In the genomic region with DNA sequence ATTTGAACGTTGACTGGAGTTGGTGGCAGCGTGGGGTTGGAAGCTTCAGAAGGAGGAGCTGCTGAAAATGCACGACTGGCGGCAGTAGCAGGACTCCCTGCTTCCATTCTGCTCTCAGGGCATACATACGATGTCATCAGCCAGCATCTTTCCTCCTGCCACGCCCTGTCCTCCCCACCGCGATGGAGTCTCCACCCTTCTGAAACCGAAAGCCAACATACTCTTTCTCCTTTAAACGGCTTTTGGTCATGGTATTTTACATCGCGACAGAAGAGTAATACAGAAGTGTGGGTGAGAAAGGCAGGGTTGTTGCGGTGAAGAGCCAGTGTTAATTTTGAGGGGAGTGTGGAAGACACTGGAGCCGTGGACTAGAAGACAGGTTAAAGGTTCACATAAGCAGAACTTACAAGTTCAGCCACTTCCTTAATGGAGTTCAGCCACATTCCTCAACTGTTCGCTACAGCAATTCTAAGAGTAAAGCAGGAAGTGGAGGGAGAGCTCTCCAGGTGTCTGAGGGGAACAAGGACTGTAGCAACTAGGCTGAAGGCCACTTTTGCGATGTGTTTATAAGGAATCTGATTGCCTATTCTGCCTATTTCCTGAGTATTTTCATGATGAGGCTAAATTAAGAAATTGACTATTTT, we compare ENCODE assay signal across 8 mouse cellular contexts. TPM values are rescaled to one million over a fixed set of nuclear protein-coding genes. Genes with fewer than 3 reads are reported as not detected.
DNase-seq lines count a peak whose midpoint lies in the region; ATAC-seq and TF ChIP-seq lines count a peak whose summit lies in the region.

No protein-coding gene starts in this region.

- peak overlapping the region; percentile 44 for H3K4me3 ChIP-seq in layer of hippocampus, adult 2 months
- peak overlapping the region; percentile 47 for H3K4me3 ChIP-seq in heart, embryonic 10.5 days
- H3K4me3 ChIP-seq in limb, embryonic 12.5 days (replicated peaks) = peak overlapping the region; percentile 20
- no peak overlapping the region for H3K4me3 ChIP-seq in midbrain, embryonic 14.5 days (replicated peaks; ENCODE audit: low read depth, low read length)

- DNase-seq in layer of hippocampus, adult 2 months (ENCODE audit: low spot score in 2 of 2) = no peak
- DNase-seq in layer of hippocampus, adult 9-10 months (ENCODE audit: low spot score) = no peak
- DNase-seq in ZHBTc4 (ENCODE audit: low read depth, low spot score) = peak; percentile 66
- no peak for DNase-seq in heart, embryonic 10.5 days (ENCODE audit: low spot score)
- peak; percentile 4 for DNase-seq in midbrain, embryonic 14.5 days
- DNase-seq in thymus, adult 18-20 months = peak; percentile 9 to 10
- no peak for DNase-seq in ovary, postnatal 10 days (ENCODE audit: low spot score)

- peak overlapping the region; percentile 45 for H3K4me2 ChIP-seq in limb, embryonic 12.5 days
- H3K4me2 ChIP-seq in midbrain, embryonic 14.5 days (ENCODE audit: low read length) = peak overlapping the region; percentile 27

- H3K9me3 ChIP-seq in heart, embryonic 10.5 days = no peaks in the 10 kb centered on the region
- H3K9me3 ChIP-seq in limb, embryonic 12.5 days = peaks cover 2% of the 10 kb centered on the region
- no peaks in the 10 kb centered on the region for H3K9me3 ChIP-seq in midbrain, embryonic 14.5 days (ENCODE audit: control insufficient read depth, low read length)

- H3K36me3 ChIP-seq in heart, embryonic 10.5 days = no peaks in the 10 kb centered on the region
- H3K36me3 ChIP-seq in limb, embryonic 12.5 days = no peaks in the 10 kb centered on the region
- no peaks in the 10 kb centered on the region for H3K36me3 ChIP-seq in midbrain, embryonic 14.5 days (ENCODE audit: control insufficient read depth, insufficient read depth, low read length)

- no peak for TF ChIP-seq CTCF in layer of hippocampus, adult 2 months (conservative IDR thresholded peaks at IDR 0.05)

- 32% methylated on average over 16 of the region's 16 CpGs for WGBS in heart, embryonic 10.5 days
- 42% methylated on average over 16 of the region's 16 CpGs for WGBS in limb, embryonic 12.5 days
- WGBS in midbrain, embryonic 14.5 days = 53% methylated on average over 16 of the region's 16 CpGs

- H3K9ac ChIP-seq in limb, embryonic 12.5 days (replicated peaks) = no peak overlapping the region
- H3K9ac ChIP-seq in midbrain, embryonic 14.5 days (replicated peaks; ENCODE audit: low read length) = no peak overlapping the region

- H3K4me1 ChIP-seq in heart, embryonic 10.5 days = peaks cover 5% of the 10 kb centered on the region; the same call in 1 of the 2 replicates
- peaks cover 12% of the 10 kb centered on the region; the same call in 1 of the 2 replicates for H3K4me1 ChIP-seq in limb, embryonic 12.5 days (replicated peaks)
- no peaks in the 10 kb centered on the region for H3K4me1 ChIP-seq in midbrain, embryonic 14.5 days (ENCODE audit: control insufficient read depth, insufficient read depth, low read length)

- H3K27me3 ChIP-seq in heart, embryonic 10.5 days (ENCODE audit: insufficient read depth, poor library complexity, severe bottlenecking) = no peaks in the 10 kb centered on the region
- H3K27me3 ChIP-seq in limb, embryonic 12.5 days = no peaks in the 10 kb centered on the region
- no peaks in the 10 kb centered on the region for H3K27me3 ChIP-seq in midbrain, embryonic 14.5 days (ENCODE audit: control insufficient read depth, insufficient read depth, low read length)

- no peak for ATAC-seq in limb, embryonic 12.5 days (ENCODE audit: insufficient number of reproducible peaks, insufficient read depth, low FRiP score, low TSS enrichment, low read depth)
- ATAC-seq in midbrain, embryonic 14.5 days (ENCODE audit: low FRiP score, low TSS enrichment) = no peak

- H3K27ac ChIP-seq in layer of hippocampus, adult 2 months = no peak overlapping the region; the same call in 1 of the 2 replicates
- no peak overlapping the region for H3K27ac ChIP-seq in heart, embryonic 10.5 days
- H3K27ac ChIP-seq in limb, embryonic 12.5 days = no peak overlapping the region
- no peak overlapping the region for H3K27ac ChIP-seq in midbrain, embryonic 14.5 days (replicated peaks; ENCODE audit: low read depth, low read length)

RNA-seq across cellular contexts. Expression of a gene that starts 6.1 kb away (rescaled TPM):
- total RNA-seq in layer of hippocampus, adult 2 months (2021) = 10 to 100 TPM; 44.3 to 49.9 TPM
- 41.3 and 45.2 TPM in 2 replicates for polyA plus RNA-seq in heart, embryonic 10.5 days (2016; fragmentation: Nextera tagmentation; extraction: Ambion mirVana)
- 44.5 and 52.2 TPM in 2 replicates for polyA plus RNA-seq in limb, embryonic 12.5 days (2016; fragmentation: Nextera tagmentation; extraction: Ambion mirVana)
- 37.3 and 45.1 TPM in 2 replicates for polyA plus RNA-seq in midbrain, embryonic 14.5 days (2014; fragmentation: Nextera tagmentation; extraction: Ambion mirVana)

RNA-seq across cellular contexts. Expression of a gene that starts 51.4 kb away (rescaled TPM):
- 10 to 100 TPM; 56.6 to 59.1 TPM for total RNA-seq in layer of hippocampus, adult 2 months (2021)
- polyA plus RNA-seq in heart, embryonic 10.5 days (2016; fragmentation: Nextera tagmentation; extraction: Ambion mirVana) = 5.6 and 6.8 TPM in 2 replicates
- polyA plus RNA-seq in limb, embryonic 12.5 days (2016; fragmentation: Nextera tagmentation; extraction: Ambion mirVana) = 8.1 and 9.0 TPM in 2 replicates
- 19.4 and 20.1 TPM in 2 replicates for polyA plus RNA-seq in midbrain, embryonic 14.5 days (2014; fragmentation: Nextera tagmentation; extraction: Ambion mirVana)

Comparison
In these comparisons a context has a peak if more than half of its experiments do, and no peak if none do; other contexts are left out.
1. DNase-seq: peak in ZHBTc4 (single experiment), midbrain, embryonic 14.5 days (single experiment) and thymus, adult 18-20 months (2 of 2); none in layer of hippocampus, adult 2 months (0 of 2), layer of hippocampus, adult 9-10 months (single experiment), heart, embryonic 10.5 days (single experiment) and ovary, postnatal 10 days (single experiment).